Mouse (Mus musculus) heart, embryonic 15.5 days (tissue): ENCODE results near the gene Fam241b. TPM values are rescaled to one million over a fixed set of nuclear protein-coding genes. Genes with fewer than 3 reads are reported as not detected.

ENCODE experiments used
- ATAC-seq: fragments of 200-750 bp; cut with Nextera tagmentation; replicated peaks from 2 replicates; pipeline ENCODE4 v1.8.0; 2017; ENCODE audit warnings: low read depth, moderate TSS enrichment; ENCODE audit not compliant: insufficient number of reproducible peaks, insufficient read depth, low FRiP score
- H3K27ac ChIP-seq: fragments of 300-500 bp; sonication (generic); 2 replicates; pipeline ENCODE4 v1.5.1; 2015; ENCODE audit warnings: mild to moderate bottlenecking, inconsistent platforms
- H3K27me3 ChIP-seq: fragments of 300-500 bp; sonication (generic); 2 replicates; pipeline ENCODE4 v1.6.1; 2015; ENCODE audit warnings: inconsistent platforms
- H3K36me3 ChIP-seq: fragments of 300-500 bp; sonication (generic); 2 replicates; pipeline ENCODE4 v1.6.1; 2015; ENCODE audit warnings: mild to moderate bottlenecking, inconsistent platforms
- H3K4me1 ChIP-seq: fragments of 300-500 bp; sonication (generic); replicated peaks from 2 replicates; pipeline ENCODE4 v1.6.1; 2015; ENCODE audit warnings: inconsistent platforms
- H3K4me2 ChIP-seq: fragments of 300-500 bp; sonication (generic); 2 replicates; pipeline ENCODE4 v1.6.1; 2015; ENCODE audit warnings: inconsistent platforms, mild to moderate bottlenecking, moderate library complexity
- H3K4me3 ChIP-seq: fragments of 300-500 bp; sonication (generic); 2 replicates; pipeline ENCODE4 v1.5.1; 2015; ENCODE audit warnings: mild to moderate bottlenecking, inconsistent platforms
- H3K9ac ChIP-seq: fragments of 300-500 bp; sonication (generic); 2 replicates; pipeline ENCODE4 v1.6.1; 2015; ENCODE audit warnings: mild to moderate bottlenecking, inconsistent platforms
- H3K9me3 ChIP-seq: fragments of 300-500 bp; sonication (generic); replicated peaks from 2 replicates; pipeline ENCODE4 v1.6.1; 2016; ENCODE audit warnings: inconsistent platforms
- WGBS: fragments of 180-500 bp; shearing (Covaris S2); methylation state at CpG from one replicate; pipeline ENCODE4 v1.1.7; 2015; ENCODE audit warnings: mixed read lengths; 5-methylcytosine and 5-hydroxymethylcytosine counted together
- polyA plus RNA-seq: library from polyadenylated mRNA; unstranded; fragments of >200 nt; fragmentation: Nextera tagmentation; extraction: Ambion mirVana; gene quantifications from 2 replicates; pipeline ENCODE4 v1.2.1, GENCODE M21; 2015

Gene Fam241b
- polyA plus RNA-seq, 1 experiment from 2014 or later, result 3.0 TPM

DNA sequence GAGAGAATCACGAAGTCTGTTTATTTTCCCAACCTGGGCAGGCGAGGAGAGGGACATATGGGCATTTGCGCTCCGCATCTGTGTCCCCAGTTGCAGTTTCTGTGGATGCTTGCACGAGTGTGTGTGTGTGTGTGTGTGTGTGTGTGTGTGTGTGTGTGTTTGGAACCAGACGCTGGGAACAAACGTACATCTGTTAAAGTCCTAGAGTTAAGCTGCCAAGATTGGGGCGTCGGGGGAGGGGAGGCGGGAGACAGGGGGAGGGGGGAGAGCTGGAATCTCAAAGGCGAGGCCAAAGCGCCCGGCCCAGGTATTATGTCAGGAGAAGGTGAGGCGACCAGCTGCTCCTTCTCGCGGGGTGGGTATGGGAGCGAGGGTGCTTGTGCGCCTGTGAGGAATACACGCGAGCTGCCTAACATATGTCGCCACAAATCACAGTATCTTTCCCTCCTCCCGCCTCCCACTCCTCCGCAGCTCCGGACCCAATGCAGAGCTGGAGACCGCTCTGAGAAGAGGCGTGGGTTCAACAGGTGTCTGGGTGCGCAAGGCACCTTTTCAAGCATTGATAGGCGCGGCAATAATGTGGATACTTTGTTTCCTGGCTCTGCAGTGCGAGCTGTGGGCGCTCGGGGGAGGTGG is 15.3 kb downstream of the Fam241b start:
- no peak overlapping the region for H3K27ac ChIP-seq
- no peak overlapping the region for H3K4me3 ChIP-seq
- no peaks in the 10 kb centered on the region for H3K36me3 ChIP-seq
- H3K9me3 ChIP-seq, result no peaks in the 10 kb centered on the region
- no peak for ATAC-seq
- peaks cover 10% of the 10 kb centered on the region for H3K4me1 ChIP-seq
- WGBS, result 1% methylated on average over 29 of the region's 32 CpGs
- no peak overlapping the region for H3K9ac ChIP-seq
- H3K27me3 ChIP-seq, result peaks cover 87% of the 10 kb centered on the region
- no peak overlapping the region for H3K4me2 ChIP-seq

DNA sequence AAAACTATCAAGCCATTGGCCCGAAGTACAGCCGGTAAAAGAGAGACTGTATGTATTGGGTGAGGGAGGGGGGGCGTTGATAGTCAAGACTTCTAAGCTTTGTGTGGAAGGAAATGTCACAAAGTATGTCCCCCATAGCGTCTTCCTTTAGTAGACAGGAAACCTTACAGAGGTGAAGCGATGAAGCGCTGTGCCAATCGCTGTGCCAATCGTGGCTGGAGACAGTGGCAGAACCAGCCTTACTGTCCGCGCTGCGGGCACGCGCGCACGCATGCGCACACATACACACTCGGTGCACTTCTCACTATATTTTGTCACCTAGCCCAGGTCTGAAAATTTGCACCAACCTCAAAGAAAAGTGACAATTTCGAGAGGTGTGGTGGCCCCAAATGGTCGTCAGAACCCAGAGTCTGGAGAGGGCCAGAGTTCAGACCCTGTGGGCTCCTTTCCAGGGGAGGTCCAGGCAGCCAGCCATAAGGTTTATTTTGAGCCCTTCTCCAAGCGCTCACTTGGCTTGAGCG is 15.9 kb downstream of the Fam241b start:
- no peak overlapping the region for H3K4me3 ChIP-seq
- no peak overlapping the region for H3K27ac ChIP-seq
- 35% methylated on average over 21 of the region's 21 CpGs for WGBS
- no peaks in the 10 kb centered on the region for H3K36me3 ChIP-seq
- no peaks in the 10 kb centered on the region for H3K9me3 ChIP-seq
- H3K9ac ChIP-seq, result no peak overlapping the region
- H3K4me2 ChIP-seq, result no peak overlapping the region
- H3K4me1 ChIP-seq, result peaks cover 4% of the 10 kb centered on the region
- H3K27me3 ChIP-seq, result peaks cover 80% of the 10 kb centered on the region
- no peak for ATAC-seq

DNA sequence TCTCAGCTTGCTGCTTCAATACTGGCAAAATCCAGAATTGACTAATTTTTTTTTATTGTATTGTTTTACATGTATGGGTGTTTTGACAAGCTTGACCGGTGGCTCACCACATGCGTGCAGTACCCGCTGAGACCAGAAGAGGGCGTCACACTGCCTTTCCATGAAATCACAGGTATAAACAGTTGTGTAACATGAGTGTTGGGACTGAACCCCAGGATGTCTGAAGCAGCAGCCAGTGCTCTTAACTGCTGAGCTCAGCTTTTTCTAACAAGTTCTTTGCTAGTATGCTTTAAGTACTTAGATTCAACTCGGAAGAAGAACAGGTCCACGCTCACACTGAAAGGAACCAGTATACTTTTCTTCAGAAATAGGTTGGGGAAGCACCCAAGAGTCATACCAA is 16.6 kb downstream of the Fam241b start:
- no peak overlapping the region for H3K4me3 ChIP-seq
- H3K9me3 ChIP-seq, result no peaks in the 10 kb centered on the region
- H3K36me3 ChIP-seq, result no peaks in the 10 kb centered on the region
- no peak overlapping the region for H3K27ac ChIP-seq
- H3K9ac ChIP-seq, result no peak overlapping the region
- peaks cover 74% of the 10 kb centered on the region for H3K27me3 ChIP-seq
- WGBS, result 45% methylated on average over 6 of the region's 6 CpGs
- H3K4me2 ChIP-seq, result no peak overlapping the region
- ATAC-seq, result no peak
- no peaks in the 10 kb centered on the region for H3K4me1 ChIP-seq

DNA sequence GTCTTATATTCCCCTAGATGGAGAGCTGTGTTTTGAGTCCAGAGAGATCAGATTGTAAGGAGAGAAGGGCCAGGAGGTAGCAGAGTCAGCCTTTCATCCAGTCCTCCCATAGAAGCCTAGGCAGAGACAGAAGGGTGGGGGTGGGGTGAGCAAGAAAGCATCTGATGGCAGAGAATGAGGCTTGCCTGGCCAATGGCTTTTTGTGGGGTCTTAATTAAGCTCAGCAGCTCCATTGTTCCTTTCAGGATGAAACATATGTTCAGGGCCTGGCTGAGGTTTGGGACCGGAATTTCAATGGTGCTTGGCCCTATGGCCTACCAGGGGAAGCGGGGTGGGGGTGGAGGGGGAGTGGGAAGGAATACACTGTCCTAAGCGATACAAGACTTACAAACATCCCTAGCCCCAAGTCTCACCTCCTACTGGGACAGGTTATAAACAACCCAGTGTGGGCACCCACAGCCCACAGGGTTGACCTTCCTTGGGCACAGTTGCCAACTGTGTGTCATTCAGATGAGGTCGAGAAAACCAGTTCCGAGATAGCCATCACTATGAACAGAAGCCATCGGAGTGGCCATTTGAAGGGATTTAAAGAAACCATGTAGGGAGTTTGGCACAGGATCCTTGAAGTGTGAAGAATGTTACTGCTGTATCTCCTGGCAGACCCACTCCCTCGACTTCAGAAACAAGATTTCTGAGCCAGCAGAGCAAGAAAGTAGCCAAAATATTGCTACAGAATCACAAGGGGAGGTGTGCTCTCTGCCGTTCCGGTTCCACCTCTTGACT is 29.7 kb downstream of the Fam241b start:
- no peak overlapping the region for H3K9ac ChIP-seq
- peaks cover 47% of the 10 kb centered on the region for H3K27me3 ChIP-seq
- no peak for ATAC-seq
- no peaks in the 10 kb centered on the region for H3K36me3 ChIP-seq
- WGBS, result 71% methylated on average over 9 of the region's 9 CpGs
- H3K4me2 ChIP-seq, result no peak overlapping the region
- H3K4me3 ChIP-seq, result no peak overlapping the region
- H3K9me3 ChIP-seq, result no peaks in the 10 kb centered on the region
- peaks cover 8% of the 10 kb centered on the region for H3K4me1 ChIP-seq
- H3K27ac ChIP-seq, result no peak overlapping the region

DNA sequence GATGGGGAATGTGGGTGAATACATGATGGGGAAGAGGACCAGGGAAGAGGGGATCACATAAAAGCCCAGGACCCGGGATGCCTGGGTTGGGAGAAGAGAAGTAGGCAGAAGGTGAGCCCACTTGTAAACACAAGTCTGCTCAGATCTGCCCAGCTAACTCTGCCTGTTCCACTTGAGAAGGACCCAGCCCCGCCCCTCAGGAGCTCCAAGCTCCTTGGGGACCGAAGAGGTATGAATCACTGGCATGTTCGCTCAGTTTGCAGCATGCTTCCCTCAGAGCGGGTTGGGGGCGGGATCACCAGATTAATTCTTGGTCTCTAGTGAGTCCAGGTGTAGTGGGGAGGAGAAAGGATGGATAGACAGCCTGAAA is 32.5 kb downstream of the Fam241b start:
- 40% methylated on average over 6 of the region's 6 CpGs for WGBS
- Histone ChIP-seq H3K9ac (no peak overlapping the region), H3K4me1 (peaks cover 8% of the 10 kb centered on the region), H3K27me3 (peaks cover 68% of the 10 kb centered on the region), H3K9me3 (no peaks in the 10 kb centered on the region), H3K27ac (no peak overlapping the region), H3K4me2 (peak overlapping the region; percentile 95), H3K4me3 (peak overlapping the region; percentile 68), H3K36me3 (no peaks in the 10 kb centered on the region)
- ATAC-seq, result no peak

DNA sequence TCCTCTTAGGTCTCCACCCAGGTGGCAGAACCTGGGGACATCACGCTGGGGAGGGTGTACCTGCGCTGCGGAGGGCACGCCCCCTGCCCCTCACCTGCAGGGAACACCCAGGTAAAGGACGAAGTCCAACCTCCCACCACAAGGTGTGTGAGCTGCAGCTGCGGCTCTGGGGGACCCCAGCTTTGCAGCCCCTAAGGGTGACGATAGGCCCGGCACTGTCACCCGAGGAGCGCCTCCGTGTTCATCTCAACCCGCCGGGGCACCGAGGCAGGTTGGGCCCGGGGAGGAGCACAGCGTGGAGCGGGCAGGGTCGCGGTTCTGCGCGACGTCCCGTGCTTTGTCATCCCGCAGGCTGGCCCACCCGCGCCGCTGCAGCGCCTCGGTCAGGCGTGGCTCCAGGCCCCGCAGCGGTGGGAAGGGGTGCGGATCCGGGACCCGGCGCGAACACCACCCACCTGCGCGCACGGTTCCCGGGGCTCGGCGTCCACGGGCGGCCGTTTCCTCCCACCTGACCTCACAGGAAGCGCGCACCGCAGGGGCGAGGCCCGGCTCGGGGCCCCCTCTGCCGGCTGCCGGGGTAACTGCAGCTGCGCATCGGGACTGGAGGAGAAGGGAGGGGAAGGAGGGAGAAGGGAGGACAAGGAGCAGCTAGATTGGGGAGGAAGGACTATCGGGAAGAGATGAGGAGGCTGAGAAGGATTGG is 33.1 kb downstream of the Fam241b start:
- H3K4me3 ChIP-seq, result peak overlapping the region; percentile 68
- H3K4me2 ChIP-seq, result peak overlapping the region; percentile 95
- H3K27me3 ChIP-seq, result peaks cover 68% of the 10 kb centered on the region
- WGBS, result 1% methylated on average over 57 of the region's 57 CpGs
- peak overlapping the region; percentile 70 for H3K9ac ChIP-seq
- H3K4me1 ChIP-seq, result peaks cover 8% of the 10 kb centered on the region
- no peak overlapping the region for H3K27ac ChIP-seq
- no peaks in the 10 kb centered on the region for H3K36me3 ChIP-seq
- H3K9me3 ChIP-seq, result no peaks in the 10 kb centered on the region
- peak; percentile 55 for ATAC-seq

DNA sequence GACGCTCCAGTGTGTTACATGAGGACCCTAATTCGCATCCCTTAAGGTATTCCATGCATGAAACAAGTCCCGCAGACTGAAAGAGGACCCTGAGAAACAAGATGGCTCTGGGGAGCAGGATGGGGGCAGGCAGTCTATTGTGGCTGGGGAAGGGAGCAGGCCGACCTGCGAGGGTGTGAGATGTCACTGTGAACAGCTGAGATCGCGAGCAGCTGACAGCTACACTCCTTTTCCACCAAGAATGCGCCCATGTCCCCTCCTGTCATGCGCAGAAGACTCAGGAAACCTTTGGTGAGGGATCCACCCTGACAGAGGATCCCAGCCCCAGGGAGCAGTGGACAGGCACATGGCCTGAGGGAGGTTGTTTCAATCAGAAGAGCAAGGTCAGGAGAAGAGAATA is 36.7 kb downstream of the Fam241b start:
- Histone ChIP-seq H3K9ac (no peak overlapping the region), H3K4me1 (peaks cover 8% of the 10 kb centered on the region), H3K27me3 (peaks cover 80% of the 10 kb centered on the region), H3K4me3 (no peak overlapping the region), H3K4me2 (no peak overlapping the region), H3K36me3 (no peaks in the 10 kb centered on the region), H3K27ac (no peak overlapping the region), H3K9me3 (no peaks in the 10 kb centered on the region)
- no peak for ATAC-seq
- 68% methylated on average over 9 of the region's 9 CpGs for WGBS

DNA sequence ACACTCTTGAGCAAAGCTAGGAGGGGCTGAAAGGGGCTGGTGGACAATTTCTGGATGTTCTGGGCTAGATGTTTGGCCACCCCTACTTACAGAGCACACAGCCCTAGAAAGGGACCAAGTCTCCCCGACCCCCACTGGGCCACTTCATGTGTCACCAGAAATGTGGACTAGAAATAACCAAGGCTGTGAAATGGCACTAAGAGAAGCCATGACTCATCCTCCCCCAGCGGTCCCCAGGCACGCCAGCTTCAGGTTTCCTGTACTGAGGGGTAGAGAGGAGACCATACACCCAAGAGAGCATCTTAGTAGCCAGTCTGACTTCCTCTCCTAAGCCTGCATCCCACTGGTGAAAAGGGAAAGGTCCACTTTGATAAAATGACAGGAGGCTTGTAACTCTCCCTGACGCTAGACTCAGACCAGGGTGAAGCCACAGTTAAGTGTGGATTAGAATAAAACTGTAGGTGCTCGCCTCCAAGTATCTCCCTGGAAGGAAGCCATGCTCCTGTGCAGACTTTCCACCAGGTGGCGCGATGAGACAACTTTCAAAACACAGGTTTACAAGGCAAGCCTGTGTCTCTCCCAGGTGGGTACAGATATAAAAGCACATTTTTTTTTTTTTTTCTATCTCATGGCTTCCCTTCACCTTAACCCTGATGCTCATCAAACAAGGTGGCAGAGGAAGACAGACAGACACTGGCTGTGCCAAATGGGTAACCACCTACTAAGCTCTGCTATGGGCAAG is 38.7 kb downstream of the Fam241b start:
- Histone ChIP-seq H3K4me1 (no peaks in the 10 kb centered on the region), H3K27me3 (peaks cover 75% of the 10 kb centered on the region), H3K27ac (no peak overlapping the region), H3K4me3 (no peak overlapping the region), H3K4me2 (no peak overlapping the region), H3K36me3 (no peaks in the 10 kb centered on the region), H3K9ac (no peak overlapping the region), H3K9me3 (no peaks in the 10 kb centered on the region)
- ATAC-seq, result no peak
- WGBS, result 19% methylated on average over 7 of the region's 7 CpGs

DNA sequence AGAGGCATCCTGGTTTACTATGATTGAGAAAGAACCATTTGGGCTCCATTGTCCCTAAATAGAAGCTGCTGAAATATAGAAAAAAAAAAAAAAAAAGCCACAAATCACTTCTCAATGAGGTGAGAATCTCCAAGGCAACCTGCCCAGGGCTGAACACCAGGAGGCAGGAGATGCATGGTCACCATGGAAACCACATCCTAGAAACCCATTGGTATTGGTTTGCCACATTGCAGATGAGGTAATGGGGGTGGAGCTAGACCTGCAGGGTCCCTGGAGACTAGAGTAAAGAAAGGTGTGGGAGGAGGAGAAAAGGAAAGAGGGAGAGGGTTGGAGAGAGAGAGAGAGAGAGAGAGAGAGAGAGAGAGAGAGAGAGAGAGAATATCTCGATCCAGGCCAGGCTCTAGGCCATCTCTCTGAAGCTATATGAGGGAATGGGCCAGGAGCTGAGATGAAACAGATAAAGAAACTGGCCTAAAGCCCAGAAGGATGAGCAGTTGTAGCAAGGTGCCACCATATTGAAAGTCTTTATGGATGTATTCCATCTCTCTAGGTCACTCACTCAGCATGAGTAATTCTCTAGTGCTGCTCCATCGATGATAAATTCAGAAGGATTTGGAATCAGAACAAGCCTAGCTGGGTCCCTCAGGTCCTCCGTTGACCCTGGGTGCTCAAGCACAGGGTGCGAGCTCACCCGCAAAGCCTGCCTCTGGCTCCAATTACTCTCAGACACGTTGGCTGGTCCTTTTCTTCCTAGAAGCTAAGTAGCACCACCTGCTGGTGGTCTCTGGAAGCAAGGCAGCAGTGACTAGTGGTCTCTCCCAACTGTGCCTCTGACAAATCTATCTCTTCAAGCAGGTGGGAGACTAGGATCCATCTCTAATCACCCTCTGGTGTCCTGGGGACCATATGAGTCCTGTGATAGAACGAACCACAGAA is 41.9 kb downstream of the Fam241b start:
- Histone ChIP-seq H3K4me1 (no peaks in the 10 kb centered on the region), H3K27me3 (peaks cover 47% of the 10 kb centered on the region), H3K9me3 (no peaks in the 10 kb centered on the region), H3K36me3 (no peaks in the 10 kb centered on the region), H3K27ac (no peak overlapping the region), H3K4me3 (no peak overlapping the region), H3K4me2 (no peak overlapping the region), H3K9ac (no peak overlapping the region)
- 10% methylated on average over 7 of the region's 7 CpGs for WGBS
- peak; percentile 10; the same call in 1 of the 2 replicates for ATAC-seq

DNA sequence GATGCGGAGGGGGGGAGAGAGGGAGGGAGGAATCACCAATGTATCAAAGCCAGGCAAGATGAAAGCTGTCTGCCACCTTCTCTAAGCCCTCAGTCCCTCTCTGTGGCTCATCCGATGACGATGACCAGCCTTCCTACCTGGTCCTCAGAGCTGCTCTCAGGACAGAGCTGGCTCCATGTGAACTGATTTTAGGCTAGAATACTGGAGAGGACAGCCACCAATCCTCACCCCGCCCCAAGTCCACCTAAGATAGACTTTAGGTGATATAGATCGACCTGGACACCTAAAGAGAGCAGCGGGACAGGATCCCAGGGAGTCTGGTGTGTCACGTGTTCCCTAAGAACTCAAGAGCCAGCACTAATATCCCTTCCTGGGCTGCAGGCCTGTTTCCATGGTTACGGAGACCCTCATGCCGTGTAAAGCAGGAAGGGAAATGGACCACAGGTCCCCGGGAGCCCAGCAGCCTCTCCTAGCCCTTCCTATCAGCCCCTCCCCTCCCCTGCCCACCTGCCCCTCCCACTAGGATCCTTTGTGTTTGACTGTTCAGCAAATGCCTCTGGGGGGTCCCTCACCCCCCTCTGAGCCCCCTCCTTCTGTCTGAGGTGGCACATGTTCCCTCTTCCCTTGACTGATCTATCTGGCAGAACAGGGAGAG is 43.8 kb downstream of the Fam241b start:
- H3K4me1 ChIP-seq, result no peaks in the 10 kb centered on the region
- H3K9me3 ChIP-seq, result no peaks in the 10 kb centered on the region
- no peak for ATAC-seq
- H3K4me3 ChIP-seq, result no peak overlapping the region
- H3K27ac ChIP-seq, result no peak overlapping the region
- no peak overlapping the region for H3K9ac ChIP-seq
- H3K27me3 ChIP-seq, result peaks cover 41% of the 10 kb centered on the region
- WGBS, result 60% methylated on average over 10 of the region's 10 CpGs
- no peaks in the 10 kb centered on the region for H3K36me3 ChIP-seq
- H3K4me2 ChIP-seq, result no peak overlapping the region
